Mouse (Mus musculus) kidney, adult 2 months (tissue): ENCODE measurements around the gene Samsn1. TPM values are rescaled to one million over a fixed set of nuclear protein-coding genes. Genes with fewer than 3 reads are reported as not detected.

Experiments used
- DNase-seq: peaks from one replicate; pipeline ENCODE4 v3.0.0; 2021
- H3K27ac ChIP-seq: fragments of 200-500 bp; 2 replicates; pipeline ENCODE4 v1.5.1; 2012; ENCODE audit warnings: low read depth, low read length, control low read depth, inconsistent platforms; ENCODE audit not compliant: insufficient read depth
- H3K27me3 ChIP-seq: fragments of 200-500 bp; replicated peaks from 2 replicates; pipeline ENCODE4 v1.6.1; 2012; ENCODE audit warnings: mild to moderate bottlenecking, moderate library complexity, low read length, inconsistent platforms; ENCODE audit not compliant: control insufficient read depth, insufficient read depth
- H3K36me3 ChIP-seq: fragments of 200-500 bp; 2 replicates; pipeline ENCODE4 v1.6.1; 2012; ENCODE audit warnings: mild to moderate bottlenecking, moderate library complexity, low read length, inconsistent platforms; ENCODE audit not compliant: control insufficient read depth, insufficient read depth
- H3K4me1 ChIP-seq: fragments of 200-500 bp; 2 replicates; pipeline ENCODE4 v1.6.1; 2011; ENCODE audit warnings: low read length; ENCODE audit not compliant: control insufficient read depth, insufficient read depth
- H3K4me3 ChIP-seq: fragments of 200-500 bp; 2 replicates; pipeline ENCODE4 v1.5.1; 2011; ENCODE audit warnings: mild to moderate bottlenecking, low read depth, low read length, control low read depth; ENCODE audit not compliant: insufficient read depth
- CTCF ChIP-seq: fragments of 200-500 bp; conservative IDR thresholded peaks from 2 replicates; pipeline ENCODE4 v1.5.1; 2011; ENCODE audit warnings: low read depth, mild to moderate bottlenecking, control low read depth, low read length, moderate library complexity, mixed read lengths; ENCODE audit not compliant: insufficient read depth, insufficient read length
- POLR2A ChIP-seq: fragments of 200-500 bp; IDR thresholded peaks from one replicate; pipeline ENCODE4 v1.6.1; 2011; ENCODE audit warnings: low read depth, low read length, control low read depth
- whole genome bisulfite sequencing: fragments of 180-500 bp; shearing (Covaris S2); methylation state at CpG from one replicate; pipeline ENCODE4 v1.1.7; 2018; 5-methylcytosine and 5-hydroxymethylcytosine counted together
- polyA plus RNA-seq: library from polyadenylated mRNA; depleted of rRNA; stranded (reverse); fragments of >200 nt; gene quantifications from 2 replicates; pipeline ENCODE4 v1.2.3, GENCODE M21; 2012

Samsn1 gene
- polyA plus RNA-seq, 1 experiment, result 1.1 TPM

DNA sequence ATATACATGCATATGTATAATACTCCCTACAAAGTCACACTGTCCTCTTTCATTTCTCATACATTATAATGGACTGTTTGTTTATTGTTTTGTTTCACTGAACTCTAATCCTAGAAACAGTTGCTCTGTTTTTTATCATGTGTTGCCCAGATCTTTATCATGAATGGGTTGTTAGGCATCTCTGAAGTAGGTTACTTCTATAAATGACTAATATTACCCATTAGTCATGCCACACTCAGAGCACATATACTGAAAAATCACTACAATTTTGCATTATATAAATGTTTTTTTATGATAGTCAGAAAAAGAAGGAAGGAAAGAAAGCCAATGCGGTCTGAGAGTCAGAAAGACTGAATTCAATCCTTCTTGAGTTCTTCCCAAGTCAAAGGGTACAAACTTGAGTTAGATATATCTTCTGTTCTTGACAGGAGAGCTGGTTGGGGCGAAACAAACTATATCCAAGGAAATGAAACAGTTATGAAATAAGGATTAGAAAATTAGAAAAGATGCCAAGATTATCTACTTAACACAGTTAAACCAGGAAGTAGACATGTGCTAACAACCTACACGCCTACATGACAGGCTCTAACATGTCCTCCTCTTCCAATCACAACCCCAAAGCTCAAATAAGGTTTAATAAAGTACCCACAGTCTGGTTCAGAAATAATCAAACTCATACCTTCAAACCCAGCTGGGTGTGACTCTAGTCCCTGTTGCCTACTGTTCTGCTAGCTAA lies 122.0 kb downstream of the Samsn1 start:
- 83% methylated on average over 3 of the region's 3 CpGs for WGBS
- H3K36me3 ChIP-seq, result no peaks in the 10 kb centered on the region
- TF ChIP-seq CTCF (no peak), POLR2A (no peak)
- DNase-seq, result no peak
- H3K4me1 ChIP-seq, result no peaks in the 10 kb centered on the region
- H3K27ac ChIP-seq, result no peak overlapping the region
- no peak overlapping the region for H3K4me3 ChIP-seq
- no peaks in the 10 kb centered on the region for H3K27me3 ChIP-seq

DNA sequence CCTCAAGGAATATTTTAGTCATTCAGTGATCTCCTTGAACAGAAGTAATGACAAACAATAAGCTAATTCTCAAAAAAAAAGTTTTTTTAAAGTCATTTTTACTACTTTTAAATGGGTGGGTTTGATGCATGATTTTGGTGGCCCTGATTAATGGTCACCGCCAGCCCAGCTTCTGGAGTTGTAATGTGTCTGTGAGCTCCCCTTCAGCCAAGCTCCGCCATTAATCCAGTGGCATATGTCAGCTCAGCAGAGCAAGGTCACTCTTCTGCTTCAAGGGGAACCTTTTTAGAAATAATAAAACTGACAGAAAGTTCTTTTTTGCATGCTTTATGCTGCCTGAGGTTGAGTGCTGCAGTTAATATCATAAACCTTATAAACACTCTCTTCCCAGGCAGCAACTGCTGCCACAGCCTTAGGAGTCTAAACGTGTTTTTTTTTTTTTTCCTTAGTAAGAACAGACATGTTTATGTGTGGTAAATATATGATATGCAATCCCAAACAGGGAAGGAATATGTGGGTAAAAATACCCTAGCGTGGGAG lies 124.2 kb downstream of the Samsn1 start:
- Histone ChIP-seq H3K4me3 (no peak overlapping the region), H3K27me3 (no peaks in the 10 kb centered on the region), H3K27ac (no peak overlapping the region), H3K4me1 (no peaks in the 10 kb centered on the region), H3K36me3 (no peaks in the 10 kb centered on the region)
- no peak for DNase-seq
- WGBS, result 54% methylated on average over 4 of the region's 4 CpGs
- TF ChIP-seq CTCF (no peak), POLR2A (no peak)

DNA sequence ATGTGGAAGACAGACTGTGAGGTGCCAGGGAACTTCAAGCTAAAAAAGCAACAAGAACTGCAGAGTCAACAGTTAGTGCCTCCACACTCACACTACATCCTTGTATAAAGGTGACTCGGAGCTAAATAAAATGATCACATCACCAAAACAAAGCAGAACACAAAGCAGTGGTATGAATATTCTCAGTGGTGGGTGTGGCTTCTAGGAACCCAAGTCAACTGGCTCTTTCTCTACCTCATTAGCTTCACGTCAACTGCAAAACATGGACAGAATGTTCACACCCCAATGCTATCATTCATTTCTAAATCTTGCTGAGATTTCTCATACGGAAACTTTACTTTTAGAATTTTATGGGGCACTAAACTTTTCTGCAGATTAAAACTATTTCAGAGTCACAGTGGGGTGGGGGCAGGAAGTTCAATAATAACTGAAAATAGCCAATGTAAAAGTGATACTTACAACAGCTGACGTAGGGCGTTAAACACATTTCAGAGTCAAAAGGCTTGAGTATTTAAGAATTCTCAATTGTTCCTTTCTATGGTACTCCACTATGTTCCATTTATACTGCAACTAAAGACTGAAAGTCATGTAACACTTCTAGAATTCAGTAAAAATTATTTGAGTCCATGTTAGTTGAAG lies 127.7 kb downstream of the Samsn1 start:
- Histone ChIP-seq H3K27me3 (no peaks in the 10 kb centered on the region), H3K4me3 (no peak overlapping the region), H3K36me3 (no peaks in the 10 kb centered on the region), H3K27ac (no peak overlapping the region), H3K4me1 (no peaks in the 10 kb centered on the region)
- 81% methylated on average over 5 of the region's 5 CpGs for WGBS
- TF ChIP-seq POLR2A, result no peak
- no peak for TF ChIP-seq CTCF
- DNase-seq, result no peak

DNA sequence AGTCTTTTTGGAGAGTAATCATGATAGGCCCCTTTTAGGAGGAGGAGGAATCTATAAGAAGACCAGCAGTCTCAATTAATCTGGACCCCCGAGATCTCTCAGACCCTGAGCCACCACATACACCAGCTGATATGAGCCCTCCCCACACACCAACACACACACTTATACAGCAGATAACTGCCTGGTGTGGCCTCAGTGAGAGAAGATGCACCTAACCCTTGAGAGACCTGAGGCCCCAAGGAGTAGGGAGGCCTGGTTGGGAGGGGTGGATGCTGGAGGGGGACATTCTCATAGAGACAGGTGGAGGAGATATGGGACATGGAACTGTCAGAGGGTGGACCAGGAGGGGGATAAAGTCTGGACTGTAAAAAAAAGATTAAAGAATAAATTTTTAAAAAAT lies 128.6 kb downstream of the Samsn1 start:
- WGBS, result 94% methylated on average over 1 of the region's 1 CpGs
- no peaks in the 10 kb centered on the region for H3K4me1 ChIP-seq

DNA sequence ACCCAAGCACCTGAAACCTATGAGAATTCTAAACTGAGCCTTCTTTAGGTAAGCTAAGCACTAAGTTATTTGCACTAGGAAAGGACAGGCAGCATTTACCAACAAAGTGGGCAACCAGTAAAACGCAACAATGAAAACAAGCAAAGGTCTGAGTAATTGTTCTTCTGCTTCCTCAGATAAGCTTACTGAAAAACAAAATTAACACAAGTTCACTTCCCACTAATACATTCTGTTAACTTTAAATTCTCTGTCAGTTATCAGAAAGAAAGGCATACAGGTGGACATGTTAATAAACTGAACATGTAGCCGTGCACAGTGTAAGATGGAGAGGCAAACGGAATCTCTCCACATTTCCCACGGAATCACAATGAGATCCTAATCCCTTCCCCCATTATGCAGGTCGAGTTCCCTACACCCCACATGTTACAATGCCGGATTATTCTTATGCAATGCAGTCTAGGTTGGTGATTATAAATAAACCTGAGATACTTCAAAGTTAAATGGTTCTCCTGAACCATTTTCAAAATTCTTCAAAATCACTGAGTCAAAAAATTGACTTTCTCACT lies 132.9 kb downstream of the Samsn1 start:
- no peak for DNase-seq
- Histone ChIP-seq H3K4me3 (no peak overlapping the region), H3K27me3 (no peaks in the 10 kb centered on the region), H3K4me1 (no peaks in the 10 kb centered on the region), H3K27ac (no peak overlapping the region), H3K36me3 (no peaks in the 10 kb centered on the region)
- TF ChIP-seq CTCF (no peak), POLR2A (no peak)
- 73% methylated on average over 6 of the region's 6 CpGs for WGBS

More for the DNA sequence above, 128.6 kb downstream of the Samsn1 start:
- DNase-seq, result no peak
- no peak overlapping the region for H3K4me3 ChIP-seq
- TF ChIP-seq POLR2A (no peak), CTCF (no peak)
- H3K27me3 ChIP-seq, result no peaks in the 10 kb centered on the region
- no peaks in the 10 kb centered on the region for H3K36me3 ChIP-seq
- H3K27ac ChIP-seq, result no peak overlapping the region

DNA sequence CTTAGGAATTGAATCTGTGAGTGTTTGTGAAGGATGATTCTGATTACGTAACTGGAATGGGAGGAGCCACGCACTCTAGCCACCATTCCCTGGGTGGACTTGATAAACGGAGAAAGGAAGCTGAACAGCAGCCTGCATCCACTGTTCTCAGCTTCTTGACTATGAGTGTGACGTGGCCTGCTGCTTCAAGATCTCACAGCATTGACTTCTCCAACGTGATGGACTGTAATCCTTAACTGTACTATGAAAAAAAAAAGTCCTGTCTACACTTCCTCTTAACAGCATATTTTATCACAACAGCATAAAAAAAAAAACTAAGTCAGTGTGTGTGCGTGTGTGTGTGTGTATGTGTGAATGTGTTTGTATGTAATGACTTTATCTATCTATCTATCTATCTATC lies 134.9 kb downstream of the Samsn1 start:
- Histone ChIP-seq H3K36me3 (no peaks in the 10 kb centered on the region), H3K4me1 (no peaks in the 10 kb centered on the region), H3K27ac (no peak overlapping the region), H3K4me3 (no peak overlapping the region), H3K27me3 (no peaks in the 10 kb centered on the region)
- DNase-seq, result no peak
- WGBS, result 81% methylated on average over 6 of the region's 6 CpGs
- TF ChIP-seq CTCF, result no peak
- TF ChIP-seq POLR2A, result no peak

DNA sequence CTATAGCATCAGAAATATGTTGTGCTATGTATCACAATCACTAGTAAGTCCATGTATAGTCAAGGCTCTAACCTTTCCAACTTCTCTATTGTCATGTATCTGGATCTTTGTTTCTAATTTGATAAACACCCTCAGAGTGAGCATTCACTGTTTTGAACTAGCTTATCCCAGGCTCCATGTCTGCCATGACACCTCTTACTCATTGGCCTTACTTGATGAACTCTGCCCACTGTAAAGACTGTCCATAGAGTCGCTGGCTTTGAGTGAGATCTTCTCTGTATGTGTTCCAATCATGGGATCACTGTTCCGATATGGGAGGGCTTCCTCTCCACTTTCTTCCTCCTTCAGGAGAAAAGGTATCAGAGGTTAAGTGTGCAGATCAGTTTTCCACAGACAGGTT lies 143.2 kb downstream of the Samsn1 start:
- Histone ChIP-seq H3K27ac (no peak overlapping the region), H3K36me3 (no peaks in the 10 kb centered on the region), H3K27me3 (no peaks in the 10 kb centered on the region; the same call in 1 of the 2 replicates), H3K4me1 (no peaks in the 10 kb centered on the region), H3K4me3 (no peak overlapping the region)
- no peak for TF ChIP-seq POLR2A
- no peak for DNase-seq
- 56% methylated on average over 2 of the region's 2 CpGs for WGBS
